Mouse (Mus musculus): ENCODE measurements at regions not wholly inside any gene's neighbourhood (a gene's known extent, or its start where the extent isn't known, plus 50 kb on each side); places are given as distances from the start of the nearest gene placed in this dataset.

DNA sequence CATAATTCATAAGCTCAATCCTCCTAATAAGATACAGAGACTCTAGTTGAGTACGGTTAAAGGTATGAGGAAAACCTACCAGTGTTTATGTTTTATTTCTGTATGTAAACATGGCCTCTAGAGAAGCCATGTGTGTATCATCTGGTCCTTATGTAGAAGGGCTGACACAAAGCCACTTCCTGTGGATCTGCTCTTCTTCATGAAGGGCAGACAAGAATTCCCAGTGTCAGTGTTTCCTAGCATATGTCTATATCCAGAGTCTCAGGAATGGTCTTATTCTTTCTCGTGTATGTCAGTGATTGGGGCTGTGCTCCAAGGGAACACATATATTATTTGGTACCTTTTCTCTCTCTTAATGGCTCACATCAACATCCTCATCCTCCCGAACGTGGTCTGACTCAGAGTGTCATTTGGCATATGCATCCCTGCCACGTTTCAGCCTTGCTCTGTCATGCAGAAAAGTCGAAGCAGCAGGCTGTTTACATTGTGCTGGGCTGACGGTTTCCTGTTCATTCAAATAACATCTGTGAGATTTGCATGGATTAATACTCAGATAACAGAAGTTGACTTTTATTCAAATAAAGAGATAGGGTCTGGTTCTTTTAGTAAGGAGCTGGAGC, 59.3 kb upstream of the Cwc22 start:
- DNase-seq: no peak

DNA sequence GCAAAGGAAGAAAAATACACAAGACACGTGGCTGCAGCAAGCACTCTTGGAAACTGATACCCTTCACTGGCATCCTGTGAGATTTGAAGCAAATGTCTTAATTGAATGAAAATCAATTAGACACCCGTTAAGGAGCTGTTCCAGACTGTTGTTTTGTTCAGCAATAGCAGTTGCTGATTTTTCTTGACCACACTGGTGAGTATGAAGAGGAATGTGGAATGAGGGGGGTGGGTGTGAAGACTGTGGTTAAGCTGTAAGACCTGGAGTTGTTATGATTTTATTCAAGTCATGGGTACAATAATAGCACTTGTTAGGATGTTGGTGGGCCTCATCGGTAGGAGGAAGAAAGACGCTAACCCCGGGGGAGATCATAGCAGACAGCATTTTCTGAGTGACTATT, 58.3 kb upstream of the Cwc22 start:
- no peak for DNase-seq

All from kidney, postnatal 25 days (tissue).